Mouse (Mus musculus) cerebellum, adult 2 months (tissue): ENCODE results near the gene Ppm1l. TPM values are rescaled to one million over a fixed set of nuclear protein-coding genes. Genes with fewer than 3 reads are reported as not detected.
A peak's percentile ranks its signal among the peaks of the same experiment; 100 is the strongest.

Experiments used
- DNase-seq, 2 experiments: peaks; one replicate each; pipeline ENCODE4 v3.0.0; 2021
- H3K27ac ChIP-seq: fragments of 200-500 bp; 2 replicates; pipeline ENCODE4 v1.5.1; 2012; ENCODE audit warnings: low read length, control low read depth, inconsistent platforms; ENCODE audit not compliant: insufficient read depth
- H3K27me3 ChIP-seq: fragments of 200-500 bp; 2 replicates; pipeline ENCODE4 v1.6.1; 2012; ENCODE audit warnings: inconsistent platforms, mild to moderate bottlenecking, low read length, moderate library complexity; ENCODE audit not compliant: control insufficient read depth, insufficient read depth
- H3K4me1 ChIP-seq: fragments of 200-500 bp; 2 replicates; pipeline ENCODE4 v1.6.1; 2011; ENCODE audit warnings: low read length; ENCODE audit not compliant: control insufficient read depth, insufficient read depth
- H3K4me3 ChIP-seq: fragments of 200-500 bp; replicated peaks from 2 replicates; pipeline ENCODE3; 2011; ENCODE audit warnings: mild to moderate bottlenecking, low read depth, low read length, control low read depth; ENCODE audit not compliant: insufficient read depth
- CTCF ChIP-seq: fragments of 200-500 bp; IDR thresholded peaks from 2 replicates; pipeline ENCODE4 v1.5.1; 2011; ENCODE audit warnings: low read depth, mild to moderate bottlenecking, control low read depth, low read length, moderate library complexity, borderline replicate concordance; ENCODE audit not compliant: insufficient read depth
- POLR2A ChIP-seq: fragments of 200-500 bp; IDR thresholded peaks from 2 replicates; pipeline ENCODE4 v1.6.1; 2011; ENCODE audit warnings: low read length, control low read depth, borderline replicate concordance; ENCODE audit not compliant: insufficient read depth
- whole genome bisulfite sequencing: fragments of 180-500 bp; shearing (Covaris S2); methylation state at CpG from one replicate; pipeline ENCODE4 v1.1.7; 2018; 5-methylcytosine and 5-hydroxymethylcytosine counted together
- polyA plus RNA-seq: library from polyadenylated mRNA; depleted of rRNA; stranded (reverse); fragments of >200 nt; gene quantifications from 2 replicates; pipeline ENCODE4 v1.2.3, GENCODE M21; 2012; rRNA removed

Gene Ppm1l
- polyA plus RNA-seq, result 38.2 and 39.8 TPM in 2 replicates

DNA sequence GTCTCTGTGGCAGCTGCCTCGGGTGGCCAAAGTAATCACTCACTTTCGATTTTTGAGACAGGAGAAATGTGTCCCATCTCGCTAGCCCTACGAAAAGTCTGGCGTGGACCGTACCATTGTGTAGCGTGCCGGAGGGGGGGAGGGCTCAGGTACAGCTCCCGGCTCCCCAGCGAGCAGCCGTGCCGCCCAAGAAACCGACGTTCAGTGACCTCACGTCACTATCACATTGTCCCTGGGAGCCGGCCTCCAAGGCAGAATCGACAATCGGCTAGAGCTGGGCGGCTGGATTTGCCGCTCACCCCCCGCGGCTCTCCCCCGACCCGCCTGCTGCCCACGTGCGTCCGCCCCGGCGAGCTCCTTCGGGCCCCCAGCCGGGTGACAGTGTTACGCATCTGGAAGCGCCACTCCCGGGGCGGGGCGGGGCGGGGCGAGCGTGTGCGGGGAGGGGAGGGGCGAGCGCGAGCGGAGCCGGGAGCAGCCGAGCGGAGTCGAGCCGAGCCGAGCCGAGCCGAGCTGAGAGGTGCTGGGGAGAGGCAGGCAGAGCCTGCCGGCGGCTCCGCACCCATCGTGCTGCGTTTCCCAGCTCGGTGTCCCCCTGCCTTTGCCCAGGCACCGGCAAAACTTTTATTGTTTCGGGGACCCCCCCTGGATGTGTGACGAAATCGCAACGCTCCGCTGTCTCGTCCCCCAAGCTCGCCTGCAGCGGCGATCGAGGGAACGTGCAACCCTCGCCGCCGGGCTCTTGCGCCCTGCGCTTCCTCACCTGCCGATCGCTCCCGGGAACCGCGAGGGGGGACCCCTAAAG lies at the start of gene Ppm1l:
Gene Ppm1l (plus strand): TSS at position 471 of the 805 bp plus-strand sequence.
- under 1% methylated on average over 80 of the region's 80 CpGs for WGBS
- DNase-seq, result peak; percentile 94
- Histone ChIP-seq H3K4me1 (peaks cover 5% of the 10 kb centered on the region), H3K27ac (peak within 1 kb of the TSS; percentile 94), H3K27me3 (no peaks in the 10 kb centered on the region), H3K4me3 (peak within 1 kb of the TSS; percentile 97)
- TF ChIP-seq CTCF, result no peak
- TF ChIP-seq POLR2A, result peak; percentile 92

DNA sequence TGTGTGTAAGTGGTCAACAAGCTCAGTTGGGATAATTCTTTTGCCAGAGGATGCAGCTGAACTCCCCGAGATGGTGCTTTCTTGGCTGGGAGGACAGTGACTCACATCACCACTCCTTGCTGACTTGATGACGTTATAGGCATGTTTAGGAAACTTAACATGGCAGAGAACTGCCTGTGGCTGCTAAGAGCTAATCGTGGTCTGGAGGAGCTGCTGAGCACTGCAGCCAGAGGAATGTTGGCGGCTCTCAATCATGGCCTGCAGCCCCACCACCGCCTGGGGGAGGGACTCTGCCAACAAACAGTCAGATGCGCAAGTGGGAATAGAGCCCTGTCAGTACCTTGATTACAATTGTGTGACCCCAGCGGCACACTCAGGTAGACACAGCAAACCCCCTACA lies 44.8 kb upstream of the Ppm1l start:
- Histone ChIP-seq H3K4me3 (no peak overlapping the region), H3K4me1 (peaks cover 7% of the 10 kb centered on the region; the same call in 1 of the 2 replicates), H3K27me3 (no peaks in the 10 kb centered on the region), H3K27ac (no peak overlapping the region)
- DNase-seq, result no peak
- 43% methylated on average over 7 of the region's 7 CpGs for WGBS
- TF ChIP-seq CTCF (no peak), POLR2A (no peak)

DNA sequence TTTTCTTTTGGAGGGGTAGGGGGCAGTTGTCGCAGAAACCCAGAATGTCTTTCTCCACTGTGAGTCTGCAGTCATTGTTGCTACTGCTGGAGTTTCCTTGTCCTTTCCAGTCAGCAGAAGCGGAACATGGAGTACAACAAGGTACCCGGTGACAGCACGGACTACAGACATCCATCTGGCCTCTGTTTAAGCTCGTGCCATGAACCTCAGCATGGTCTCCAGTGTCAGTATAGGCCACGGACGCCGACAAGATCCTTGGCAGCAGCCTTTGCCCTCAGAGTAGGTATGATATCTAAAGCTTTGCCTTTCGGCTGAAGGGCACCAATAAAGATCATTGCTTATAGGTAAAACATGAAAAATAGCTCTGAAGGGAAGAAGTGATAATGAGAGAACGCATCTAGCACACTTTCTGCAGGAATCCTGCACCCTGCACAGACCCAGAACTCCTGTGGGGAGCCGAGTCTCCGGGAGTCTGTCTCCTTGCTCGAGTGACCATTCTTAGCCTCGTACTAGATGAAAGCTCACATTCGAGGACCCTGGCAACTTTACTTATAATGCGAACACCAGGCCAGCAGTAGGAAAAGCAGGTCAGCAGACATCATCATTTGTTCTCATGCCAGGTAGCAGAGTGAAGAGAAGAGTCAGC lies 42.5 kb upstream of the Ppm1l start:
- no peaks in the 10 kb centered on the region for H3K27me3 ChIP-seq
- TF ChIP-seq CTCF (no peak), POLR2A (no peak)
- peaks cover 7% of the 10 kb centered on the region; the same call in 1 of the 2 replicates for H3K4me1 ChIP-seq
- DNase-seq, result peak; percentile 46 to 52
- WGBS, result 21% methylated on average over 16 of the region's 16 CpGs
- H3K27ac ChIP-seq, result no peak overlapping the region
- no peak overlapping the region for H3K4me3 ChIP-seq

DNA sequence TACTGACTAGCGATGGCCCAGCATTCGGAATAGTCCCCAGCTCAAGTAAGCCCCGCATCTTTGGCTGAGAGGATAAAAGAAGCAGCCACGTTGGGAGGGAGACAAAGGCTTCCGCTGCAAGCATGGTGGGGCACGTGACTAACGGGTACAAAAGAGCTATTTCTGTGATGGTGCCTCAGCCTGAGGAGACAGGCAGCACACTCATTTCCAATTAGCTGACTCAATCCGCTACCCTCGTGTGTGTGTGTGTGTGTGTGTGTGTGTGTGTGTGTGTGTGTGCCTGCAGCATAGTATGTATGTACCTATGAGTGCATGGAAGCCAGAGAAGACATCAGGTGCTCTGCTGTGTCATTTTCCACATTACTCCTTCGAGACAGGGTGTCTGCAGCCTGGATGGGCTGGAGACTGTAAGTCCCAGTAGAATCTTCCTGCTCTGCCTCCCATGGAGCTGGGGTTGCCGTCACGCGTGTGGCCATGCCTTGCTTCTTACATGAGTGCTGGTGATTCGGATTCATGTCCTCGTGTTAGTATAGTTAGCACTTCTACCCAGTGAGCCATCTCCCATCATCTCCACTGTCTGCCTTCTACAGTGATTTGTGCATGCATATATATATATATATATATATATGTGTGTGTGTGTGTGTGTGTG lies 41.9 kb upstream of the Ppm1l start:
- Histone ChIP-seq H3K27me3 (no peaks in the 10 kb centered on the region), H3K4me1 (peaks cover 7% of the 10 kb centered on the region; the same call in 1 of the 2 replicates), H3K4me3 (no peak overlapping the region), H3K27ac (no peak overlapping the region)
- WGBS, result 53% methylated on average over 15 of the region's 15 CpGs
- DNase-seq, result peak in 1 of 2 experiments; percentile 22
- no peak for TF ChIP-seq POLR2A
- TF ChIP-seq CTCF, result no peak

DNA sequence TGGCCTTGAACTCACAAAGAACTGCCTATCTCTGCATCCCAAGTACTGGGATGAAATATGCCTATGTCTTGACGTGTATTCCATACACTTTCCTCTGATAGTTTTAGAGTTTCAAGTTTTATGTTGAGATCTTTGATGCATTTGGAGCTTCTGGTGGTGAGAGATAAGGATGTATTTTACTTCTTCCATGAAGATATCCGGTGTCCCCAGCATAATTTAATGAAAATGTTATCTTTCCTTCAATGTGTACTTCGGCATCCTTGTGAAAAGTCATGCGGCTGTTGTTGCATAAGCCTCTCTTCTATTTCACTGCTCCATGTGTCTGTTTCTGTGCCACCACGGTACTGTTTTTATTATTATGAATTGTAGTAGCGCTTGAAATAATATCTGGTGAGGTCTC lies 38.0 kb upstream of the Ppm1l start:
- H3K4me1 ChIP-seq, result peaks cover 7% of the 10 kb centered on the region; the same call in 1 of the 2 replicates
- no peak overlapping the region for H3K27ac ChIP-seq
- no peak overlapping the region for H3K4me3 ChIP-seq
- TF ChIP-seq CTCF (no peak), POLR2A (no peak)
- no peaks in the 10 kb centered on the region for H3K27me3 ChIP-seq
- DNase-seq, result no peak
- 95% methylated on average over 6 of the region's 6 CpGs for WGBS

DNA sequence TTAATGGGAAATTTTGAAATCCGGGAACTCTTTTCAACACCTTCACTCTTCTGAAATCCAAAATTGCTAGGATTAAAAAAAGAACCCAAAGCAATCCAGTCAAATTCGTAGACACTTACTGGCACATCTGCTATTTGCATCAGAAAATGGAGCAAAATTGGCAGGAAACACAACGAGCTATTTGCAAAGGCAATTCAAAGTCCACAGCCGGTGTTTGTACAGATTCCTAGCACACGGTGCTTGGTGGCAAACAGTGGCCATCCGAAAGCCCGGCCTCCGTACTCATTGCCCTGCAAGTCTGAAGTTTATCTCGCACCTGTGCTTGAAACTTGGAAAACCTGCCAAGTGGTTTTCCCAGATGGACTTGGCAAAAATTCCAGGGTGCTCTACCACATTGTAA lies 34.3 kb upstream of the Ppm1l start:
- no peak overlapping the region for H3K4me3 ChIP-seq
- H3K27ac ChIP-seq, result no peak overlapping the region
- TF ChIP-seq CTCF, result no peak
- TF ChIP-seq POLR2A, result no peak
- H3K4me1 ChIP-seq, result no peaks in the 10 kb centered on the region
- DNase-seq, result no peak
- no peaks in the 10 kb centered on the region for H3K27me3 ChIP-seq
- WGBS, result 35% methylated on average over 9 of the region's 9 CpGs

DNA sequence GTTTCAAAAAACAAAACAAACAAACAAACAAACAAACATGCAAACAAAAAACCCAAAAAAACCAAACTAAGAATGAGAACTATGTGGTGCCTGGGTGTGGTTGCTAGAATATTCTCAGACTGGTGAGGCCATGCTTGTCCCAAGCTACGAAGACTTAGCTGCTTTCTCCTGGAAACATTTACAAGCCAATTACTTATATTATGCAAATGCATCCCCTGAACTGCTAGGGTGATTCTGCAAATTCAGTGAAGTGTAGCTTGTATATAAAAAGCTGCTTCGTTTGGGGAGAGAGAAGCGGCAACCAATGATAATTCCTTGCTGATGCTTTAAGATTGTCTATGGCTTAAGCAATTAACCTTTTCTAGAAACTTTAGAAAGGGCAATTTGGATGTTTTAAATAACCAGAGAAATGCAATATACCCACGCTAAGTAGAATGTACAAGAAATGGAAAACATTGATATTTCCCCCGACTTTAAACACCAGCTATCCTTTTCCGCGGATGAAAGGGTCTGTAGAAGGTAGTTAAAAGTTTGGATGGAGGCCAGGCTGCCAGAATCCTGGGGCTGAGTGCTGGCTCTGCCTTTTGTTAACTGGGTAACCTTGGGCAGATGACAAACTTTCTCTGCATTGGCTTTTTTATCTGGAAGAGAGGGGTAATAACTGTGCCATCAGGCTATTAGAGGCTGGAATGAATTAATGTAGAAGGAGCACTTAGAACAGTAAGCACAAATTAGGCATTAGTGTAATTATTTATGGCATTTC lies 33.4 kb upstream of the Ppm1l start:
- Histone ChIP-seq H3K27me3 (no peaks in the 10 kb centered on the region), H3K27ac (no peak overlapping the region), H3K4me1 (no peaks in the 10 kb centered on the region), H3K4me3 (no peak overlapping the region)
- TF ChIP-seq CTCF, result no peak
- no peak for TF ChIP-seq POLR2A
- DNase-seq, result no peak
- WGBS, result 37% methylated on average over 7 of the region's 7 CpGs
